Mouse (Mus musculus): ENCODE measurements around the gene Syn2. TPM values are rescaled to one million over a fixed set of nuclear protein-coding genes. Genes with fewer than 3 reads are reported as not detected.

Gene Syn2
- total RNA-seq, 2 experiments from 2014 or later: 16.2 to 25.3 TPM

Small RNA genes lying within 50 kb of the gene (microRNA-seq; reads per million reads assigned to microRNA genes)
- 0 reads per million in 2 experiments for gene Gm24767 (ENCODE audit: borderline number of aligned reads in 2 of 2)

Other genes with a start within 250 kb of the Syn2 start
- gene Vgll4, start 164.9 kb upstream of the Syn2 start, total RNA-seq (2021): 10 to 100 TPM; 50.6 to 80.7 TPM
- 10 to 100 TPM; 10.4 to 13.5 TPM for gene Tamm41, start 97.0 kb upstream of the Syn2 start, total RNA-seq (2021)
- not detected for gene Gm17482, start 92.4 kb downstream of the Syn2 start, total RNA-seq (2021)
- gene Timp4, start 117.3 kb downstream of the Syn2 start, total RNA-seq (2021): 10 to 100 TPM in 1 of 2 experiments, 1 to 10 TPM in 1; 2.6 to 11.3 TPM
- 100 to 1,000 TPM in 1 of 2 experiments, 10 to 100 TPM in 1; 48.5 to 157 TPM for gene Pparg, start 226.0 kb downstream of the Syn2 start, total RNA-seq (2021)

Data from adrenal gland, adult 18-20 months (tissue).